Mouse (Mus musculus): ENCODE measurements around the gene Slc36a1.

Slc36a1 gene

DNA sequence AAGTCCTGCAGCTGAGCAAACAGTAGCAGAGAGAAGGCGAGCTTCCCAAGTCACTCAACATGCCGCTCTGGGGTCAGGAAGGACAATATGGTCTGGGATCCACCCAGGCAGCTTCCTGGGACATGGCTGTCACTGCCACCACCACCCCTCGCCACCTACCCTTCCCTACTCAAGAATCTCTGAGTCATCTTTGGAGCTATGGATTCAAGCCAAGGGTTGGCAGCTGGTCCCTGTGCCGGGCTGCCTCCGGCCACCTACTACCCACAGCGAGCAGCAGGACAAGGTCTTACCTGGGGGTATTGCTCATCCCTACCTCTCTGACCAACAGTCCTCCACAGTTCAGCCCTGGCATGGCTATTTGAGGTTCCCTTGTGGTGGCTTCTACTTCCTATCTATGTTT lies 70.6 kb downstream of the Slc36a1 start:
- DNase-seq (ENCODE audit: low read depth, low spot score), result no peak

Measured in mesoderm, embryonic 11.5 days (tissue).